Mouse (Mus musculus) neural tube, embryonic 15.5 days (tissue): ENCODE results near the gene Abhd12b. TPM values are rescaled to one million over a fixed set of nuclear protein-coding genes. Genes with fewer than 3 reads are reported as not detected.

Source experiments
- ATAC-seq: fragments of 200-750 bp; cut with Nextera tagmentation; 2 replicates; pipeline ENCODE4 v1.8.0; 2017; ENCODE audit warnings: mild to moderate bottlenecking, moderate TSS enrichment, moderate library complexity; ENCODE audit not compliant: low FRiP score
- H3K27ac ChIP-seq: fragments of 300-500 bp; sonication (generic); replicated peaks from 2 replicates; pipeline ENCODE4 v1.5.1; 2015; ENCODE audit warnings: mild to moderate bottlenecking, inconsistent platforms
- H3K27me3 ChIP-seq: fragments of 300-500 bp; sonication (generic); replicated peaks from 2 replicates; pipeline ENCODE4 v1.6.1; 2015; ENCODE audit warnings: inconsistent platforms
- H3K36me3 ChIP-seq: fragments of 300-500 bp; sonication (generic); 2 replicates; pipeline ENCODE4 v1.6.1; 2015; ENCODE audit warnings: inconsistent platforms
- H3K4me1 ChIP-seq: fragments of 300-500 bp; sonication (generic); 2 replicates; pipeline ENCODE4 v1.6.1; 2015; ENCODE audit warnings: inconsistent platforms
- H3K4me2 ChIP-seq: fragments of 300-500 bp; sonication (generic); 2 replicates; pipeline ENCODE4 v1.6.1; 2015; ENCODE audit warnings: inconsistent platforms, mild to moderate bottlenecking, moderate library complexity
- H3K4me3 ChIP-seq: fragments of 300-500 bp; sonication (generic); replicated peaks from 2 replicates; pipeline ENCODE4 v1.5.1; 2015; ENCODE audit warnings: mild to moderate bottlenecking, inconsistent platforms
- H3K9ac ChIP-seq: fragments of 300-500 bp; sonication (generic); replicated peaks from 2 replicates; pipeline ENCODE4 v1.6.1; 2015; ENCODE audit warnings: mild to moderate bottlenecking, inconsistent platforms
- H3K9me3 ChIP-seq: fragments of 300-500 bp; sonication (generic); replicated peaks from 2 replicates; pipeline ENCODE4 v1.6.1; 2016; ENCODE audit warnings: inconsistent platforms
- WGBS: fragments of 180-500 bp; shearing (Covaris S2); methylation state at CpG from one replicate; pipeline ENCODE4 v1.1.7; 2015; ENCODE audit warnings: mixed read lengths; 5-methylcytosine and 5-hydroxymethylcytosine counted together
- polyA plus RNA-seq: library from polyadenylated mRNA; unstranded; fragments of >200 nt; fragmentation: Nextera tagmentation; extraction: Ambion mirVana; gene quantifications from 2 replicates; pipeline ENCODE4 v1.2.1, GENCODE M21; 2015

Abhd12b gene
- polyA plus RNA-seq, 1 experiment from 2014 or later: 0.20 TPM

DNA sequence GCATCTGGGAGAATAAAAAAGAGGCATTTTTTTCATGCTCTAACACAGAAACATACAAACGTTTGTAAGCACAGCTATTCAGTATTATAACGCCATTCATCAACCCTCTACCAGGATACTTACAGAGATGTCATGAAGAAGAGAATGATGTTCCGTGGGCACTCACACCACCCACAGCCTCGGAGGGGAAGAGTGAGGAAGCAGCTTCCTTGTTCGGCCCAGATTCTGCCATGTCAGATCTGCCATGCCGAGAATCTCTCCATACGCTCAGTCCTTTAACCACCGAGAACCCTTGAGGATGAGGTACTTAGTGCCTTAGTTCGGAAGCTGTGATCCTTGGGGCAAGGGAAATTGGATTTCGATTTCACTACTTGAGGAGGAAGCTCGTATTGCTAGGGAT is 40.6 kb upstream of the Abhd12b start, which contains the start of gene Nin:
TSS of gene Nin (minus strand) at position 367 of the 400 bp plus-strand sequence.
- no peaks in the 10 kb centered on the region for H3K27me3 ChIP-seq
- peak within 1 kb of the TSS; percentile 86 for H3K4me2 ChIP-seq
- ATAC-seq: no peak
- no peak within 1 kb of the TSS for H3K9ac ChIP-seq
- no peaks in the 10 kb centered on the region for H3K9me3 ChIP-seq
- peak within 1 kb of the TSS; percentile 84; the same call in 1 of the 2 replicates for H3K4me3 ChIP-seq
- H3K4me1 ChIP-seq: peaks cover 33% of the 10 kb centered on the region
- H3K36me3 ChIP-seq: no peaks in the 10 kb centered on the region
- no peak within 1 kb of the TSS for H3K27ac ChIP-seq
- 60% methylated on average over 11 of the region's 11 CpGs for WGBS

DNA sequence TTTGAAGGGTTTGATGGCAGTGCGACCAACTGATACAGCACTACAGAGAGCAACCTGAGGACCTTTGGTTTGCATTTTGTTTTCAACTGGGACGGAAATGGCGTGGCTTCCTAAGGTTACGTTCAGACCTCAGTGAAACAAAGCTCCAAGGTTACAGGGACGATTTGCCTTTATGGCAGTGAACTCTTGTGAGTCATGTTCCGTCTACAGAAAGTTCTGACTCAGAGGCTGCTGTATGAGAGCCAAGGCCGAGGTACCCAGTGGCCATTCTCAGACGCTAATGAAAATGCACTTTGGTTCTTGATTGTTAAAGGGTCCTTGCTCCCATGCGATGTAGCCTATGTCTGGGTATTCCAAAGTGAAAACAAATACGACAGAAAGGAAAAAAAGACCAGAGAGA is 36.8 kb upstream of the Abhd12b start:
- Histone ChIP-seq H3K4me2 (no peak overlapping the region), H3K9me3 (no peaks in the 10 kb centered on the region), H3K4me3 (no peak overlapping the region), H3K27ac (no peak overlapping the region), H3K36me3 (no peaks in the 10 kb centered on the region), H3K4me1 (peaks cover 3% of the 10 kb centered on the region; the same call in 1 of the 2 replicates), H3K27me3 (no peaks in the 10 kb centered on the region), H3K9ac (no peak overlapping the region)
- ATAC-seq: no peak
- 94% methylated on average over 10 of the region's 10 CpGs for WGBS

DNA sequence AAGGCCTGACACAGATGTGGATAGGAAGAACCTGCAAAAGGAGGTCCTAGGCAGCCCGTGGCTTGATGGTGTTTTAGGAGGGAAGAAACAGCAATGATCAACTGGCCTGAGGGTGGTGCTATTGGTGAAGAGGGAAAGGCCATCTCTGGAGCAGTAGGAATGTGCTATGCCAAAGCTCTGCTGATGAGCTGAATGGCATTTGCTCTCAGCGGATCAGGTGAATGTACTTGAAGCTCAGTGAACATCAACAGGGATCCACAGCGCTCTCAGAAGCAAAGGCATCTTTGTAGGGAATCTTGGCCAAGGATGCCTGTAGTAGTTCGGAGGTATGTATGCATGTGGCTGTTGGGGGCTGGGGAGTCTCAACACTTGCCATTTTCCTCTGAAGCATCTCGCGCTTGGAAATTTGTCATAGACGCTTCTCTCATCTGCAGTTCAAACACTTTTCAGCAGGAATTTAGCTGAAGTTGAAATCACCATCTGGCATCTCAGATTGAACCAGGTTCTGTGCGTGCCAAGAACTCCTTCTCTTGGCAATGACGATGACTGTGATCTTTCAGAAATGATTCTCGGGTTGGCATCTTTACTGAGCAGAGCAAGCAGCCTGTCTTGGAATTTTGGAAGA is 35.1 kb upstream of the Abhd12b start:
- Histone ChIP-seq H3K4me2 (no peak overlapping the region), H3K27me3 (no peaks in the 10 kb centered on the region), H3K9me3 (no peaks in the 10 kb centered on the region), H3K4me1 (no peaks in the 10 kb centered on the region), H3K9ac (no peak overlapping the region), H3K27ac (no peak overlapping the region), H3K36me3 (no peaks in the 10 kb centered on the region), H3K4me3 (no peak overlapping the region)
- no peak for ATAC-seq
- WGBS: 90% methylated on average over 10 of the region's 10 CpGs

DNA sequence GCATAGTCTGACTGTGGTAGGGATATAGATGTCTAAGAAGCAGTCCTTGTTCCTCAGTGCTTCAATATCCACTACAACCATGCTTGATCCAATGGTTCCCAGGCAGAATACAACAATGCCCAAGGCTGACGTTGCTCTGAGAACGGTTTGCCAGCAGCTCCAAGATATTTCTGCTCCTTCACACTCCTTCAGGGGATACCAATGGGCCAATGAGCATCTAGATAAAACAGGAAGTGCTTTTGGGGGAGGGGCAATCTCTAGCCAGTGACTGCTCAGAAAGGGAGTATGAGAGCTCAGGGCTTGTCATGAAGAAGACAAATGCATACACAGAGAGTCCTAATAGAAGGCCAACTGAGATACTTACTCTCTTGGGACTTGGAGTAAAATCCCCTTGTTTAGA is 34.4 kb upstream of the Abhd12b start:
- no peak overlapping the region for H3K4me3 ChIP-seq
- no peaks in the 10 kb centered on the region for H3K36me3 ChIP-seq
- H3K4me1 ChIP-seq: no peaks in the 10 kb centered on the region
- ATAC-seq: no peak
- 80% methylated on average over 2 of the region's 2 CpGs for WGBS
- H3K27me3 ChIP-seq: no peaks in the 10 kb centered on the region
- H3K4me2 ChIP-seq: no peak overlapping the region
- H3K9ac ChIP-seq: no peak overlapping the region
- H3K27ac ChIP-seq: no peak overlapping the region
- H3K9me3 ChIP-seq: no peaks in the 10 kb centered on the region

DNA sequence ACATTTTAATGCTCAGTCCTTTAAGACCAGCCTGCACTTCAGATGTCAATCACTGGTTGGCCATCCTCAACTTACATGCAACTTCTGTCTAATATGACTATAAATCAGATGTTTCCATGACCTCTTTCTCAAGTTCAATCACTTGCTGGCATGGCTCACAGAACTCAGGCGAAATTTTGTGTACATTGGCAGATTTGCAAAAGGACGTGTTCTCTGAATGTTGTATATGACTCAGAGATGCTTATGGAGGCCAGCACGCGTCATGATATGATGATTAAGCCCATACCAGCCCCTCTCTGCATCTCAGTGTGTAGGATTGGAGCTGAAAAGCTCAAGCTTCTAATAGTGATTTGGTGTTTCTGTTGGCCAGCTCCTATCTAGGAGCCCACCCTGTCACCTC is 27.3 kb upstream of the Abhd12b start:
- no peaks in the 10 kb centered on the region for H3K27me3 ChIP-seq
- no peak overlapping the region for H3K9ac ChIP-seq
- no peak overlapping the region for H3K4me2 ChIP-seq
- H3K4me3 ChIP-seq: no peak overlapping the region
- H3K36me3 ChIP-seq: no peaks in the 10 kb centered on the region
- 94% methylated on average over 4 of the region's 4 CpGs for WGBS
- H3K9me3 ChIP-seq: no peaks in the 10 kb centered on the region
- H3K27ac ChIP-seq: no peak overlapping the region
- peaks cover 10% of the 10 kb centered on the region for H3K4me1 ChIP-seq
- ATAC-seq: no peak

DNA sequence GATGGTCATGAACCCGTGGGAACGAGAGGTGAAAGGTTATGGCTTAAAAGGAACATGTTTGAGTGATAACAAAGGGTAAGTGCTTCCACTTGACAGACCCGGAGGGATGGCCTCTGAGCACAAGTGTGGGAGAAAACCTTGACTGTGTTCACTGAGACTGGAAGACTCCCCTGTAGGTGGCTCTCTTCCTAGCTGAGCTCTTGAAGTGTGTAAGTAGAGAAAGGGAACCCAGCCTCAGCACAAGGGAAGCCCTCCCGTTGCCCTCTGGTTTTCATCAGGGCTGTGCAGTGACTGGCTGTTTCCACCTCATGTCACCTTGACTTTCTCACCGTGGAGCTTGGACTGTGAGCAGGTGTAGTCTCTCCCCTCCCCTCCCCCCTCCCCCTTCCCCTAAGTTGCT is 24.8 kb upstream of the Abhd12b start:
- Histone ChIP-seq H3K9ac (no peak overlapping the region), H3K36me3 (no peaks in the 10 kb centered on the region), H3K27ac (no peak overlapping the region), H3K9me3 (no peaks in the 10 kb centered on the region), H3K4me3 (no peak overlapping the region), H3K4me1 (peaks cover 10% of the 10 kb centered on the region), H3K4me2 (no peak overlapping the region), H3K27me3 (no peaks in the 10 kb centered on the region)
- 59% methylated on average over 5 of the region's 5 CpGs for WGBS
- no peak for ATAC-seq

DNA sequence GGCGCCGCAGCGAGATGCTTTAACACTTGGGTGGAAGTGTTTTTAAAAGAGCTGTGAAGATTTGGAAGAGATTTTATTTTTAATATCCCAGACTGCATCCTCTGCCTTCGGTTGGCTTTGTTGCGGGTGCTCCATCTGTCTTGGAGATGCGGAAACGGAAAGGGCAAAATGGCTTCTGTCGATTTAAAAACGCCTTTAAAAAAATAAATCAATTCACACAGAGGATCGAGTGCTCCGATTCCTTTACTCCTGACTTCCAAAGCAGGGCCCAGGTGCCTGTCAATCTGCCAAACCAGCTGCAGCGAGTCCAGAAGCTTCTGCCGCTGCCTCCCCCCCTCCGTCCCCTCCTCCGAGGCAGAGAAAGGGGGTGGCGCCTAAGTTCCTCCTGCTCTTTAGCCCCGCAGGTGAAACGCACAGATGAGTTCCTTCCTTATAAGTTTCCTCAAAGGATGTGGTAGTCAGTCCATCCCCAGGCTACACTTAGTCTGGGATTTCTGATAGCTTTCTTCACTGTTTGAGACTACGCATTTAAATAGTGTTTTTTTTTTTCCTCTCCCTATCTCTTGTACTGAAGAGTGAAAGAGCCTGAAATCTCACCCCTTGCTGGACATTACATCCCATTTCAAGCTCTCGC is 22.8 kb upstream of the Abhd12b start:
- H3K36me3 ChIP-seq: no peaks in the 10 kb centered on the region
- peak overlapping the region; percentile 60 for H3K27ac ChIP-seq
- H3K27me3 ChIP-seq: no peaks in the 10 kb centered on the region
- peak; percentile 57 for ATAC-seq
- H3K4me1 ChIP-seq: peaks cover 10% of the 10 kb centered on the region
- 26% methylated on average over 20 of the region's 20 CpGs for WGBS
- H3K9me3 ChIP-seq: no peaks in the 10 kb centered on the region
- H3K9ac ChIP-seq: peak overlapping the region; percentile 34
- peak overlapping the region; percentile 55 for H3K4me2 ChIP-seq
- H3K4me3 ChIP-seq: peak overlapping the region; percentile 29

DNA sequence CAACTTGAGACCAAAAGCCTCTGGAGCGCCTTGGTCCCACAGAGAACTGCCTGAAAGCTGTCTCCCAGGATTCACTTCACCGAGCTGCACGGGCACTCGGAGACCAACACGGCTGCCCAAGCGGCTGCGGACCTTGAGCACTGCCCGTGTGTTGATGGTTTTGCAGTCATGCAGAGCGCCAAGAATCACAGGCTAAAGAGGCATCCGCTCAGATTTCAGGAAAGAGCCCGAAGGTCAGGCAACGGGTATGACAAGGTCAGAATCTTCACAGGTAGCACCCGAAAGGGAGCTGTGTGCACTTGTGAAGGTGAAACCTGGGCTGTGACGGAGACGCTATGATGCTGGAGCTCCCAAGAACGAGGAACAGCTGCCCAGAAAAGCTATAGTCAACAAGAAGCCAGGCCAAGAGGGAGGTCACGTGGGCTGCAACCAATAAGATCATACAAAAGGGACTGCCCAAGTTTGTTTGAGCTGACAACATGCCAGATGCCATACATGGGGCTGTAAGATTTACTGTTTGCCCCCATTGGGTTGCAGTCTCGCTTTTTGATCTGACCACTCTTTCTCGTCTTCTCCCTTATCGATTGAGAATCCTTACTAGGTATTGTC is 19.2 kb upstream of the Abhd12b start:
- Histone ChIP-seq H3K27me3 (no peaks in the 10 kb centered on the region), H3K27ac (no peak overlapping the region), H3K4me3 (no peak overlapping the region), H3K36me3 (no peaks in the 10 kb centered on the region), H3K9me3 (no peaks in the 10 kb centered on the region), H3K4me1 (peaks cover 14% of the 10 kb centered on the region), H3K4me2 (no peak overlapping the region), H3K9ac (no peak overlapping the region)
- 88% methylated on average over 20 of the region's 20 CpGs for WGBS
- ATAC-seq: no peak

DNA sequence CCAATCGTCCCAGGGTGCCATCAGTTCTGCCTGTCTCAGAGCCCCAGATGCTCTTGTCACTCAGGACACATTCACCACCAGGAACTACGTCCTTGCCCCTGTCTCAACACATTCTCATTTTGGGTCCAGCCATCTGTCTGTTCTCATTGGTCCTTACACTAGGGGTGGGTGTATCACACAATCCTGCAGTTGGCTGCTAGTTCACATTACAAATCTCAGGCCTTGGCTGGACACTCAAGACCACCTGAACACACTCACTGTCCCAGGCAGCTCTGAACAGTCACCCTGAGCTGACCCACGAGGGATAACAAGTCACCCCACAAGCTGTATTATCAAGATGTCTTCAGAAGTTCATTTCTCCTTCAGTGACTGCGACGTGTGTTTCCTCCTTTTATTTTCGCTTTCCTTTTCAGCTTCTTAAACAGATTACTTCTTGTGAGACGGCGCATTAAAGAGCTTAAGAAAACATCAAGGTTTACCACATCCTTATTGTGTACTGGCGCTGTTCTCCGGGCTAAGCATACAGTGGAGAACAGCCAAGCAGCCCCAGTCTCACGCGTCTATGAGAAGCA is 17.7 kb upstream of the Abhd12b start:
- Histone ChIP-seq H3K4me2 (no peak overlapping the region), H3K27ac (no peak overlapping the region), H3K27me3 (no peaks in the 10 kb centered on the region), H3K36me3 (no peaks in the 10 kb centered on the region), H3K9me3 (no peaks in the 10 kb centered on the region), H3K4me1 (peaks cover 7% of the 10 kb centered on the region), H3K4me3 (no peak overlapping the region), H3K9ac (no peak overlapping the region)
- WGBS: 35% methylated on average over 12 of the region's 12 CpGs
- no peak for ATAC-seq

DNA sequence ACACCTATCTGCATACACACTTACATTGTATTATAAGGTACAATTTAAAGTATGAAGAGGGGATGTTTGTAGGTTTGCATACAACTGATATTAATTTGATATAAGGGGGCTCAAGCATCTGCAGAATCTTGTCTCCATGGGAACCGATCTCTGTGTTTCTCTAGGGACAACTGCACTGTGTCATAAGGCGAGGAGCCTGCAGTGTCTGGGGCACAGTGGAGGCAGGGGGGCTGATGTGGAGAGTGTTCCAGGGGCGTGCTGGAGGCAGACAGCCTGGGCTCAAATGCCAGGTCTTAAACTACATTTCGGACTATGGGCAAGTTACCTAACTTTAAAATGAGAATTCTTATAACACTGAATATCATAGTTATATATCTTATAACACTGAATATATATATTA is 16.8 kb upstream of the Abhd12b start:
- H3K27ac ChIP-seq: no peak overlapping the region
- ATAC-seq: no peak
- H3K9me3 ChIP-seq: no peaks in the 10 kb centered on the region
- no peaks in the 10 kb centered on the region for H3K36me3 ChIP-seq
- H3K4me3 ChIP-seq: no peak overlapping the region
- no peaks in the 10 kb centered on the region for H3K27me3 ChIP-seq
- 61% methylated on average over 4 of the region's 4 CpGs for whole genome bisulfite sequencing
- H3K4me2 ChIP-seq: no peak overlapping the region
- H3K9ac ChIP-seq: no peak overlapping the region
- H3K4me1 ChIP-seq: peaks cover 4% of the 10 kb centered on the region; the same call in 1 of the 2 replicates

DNA sequence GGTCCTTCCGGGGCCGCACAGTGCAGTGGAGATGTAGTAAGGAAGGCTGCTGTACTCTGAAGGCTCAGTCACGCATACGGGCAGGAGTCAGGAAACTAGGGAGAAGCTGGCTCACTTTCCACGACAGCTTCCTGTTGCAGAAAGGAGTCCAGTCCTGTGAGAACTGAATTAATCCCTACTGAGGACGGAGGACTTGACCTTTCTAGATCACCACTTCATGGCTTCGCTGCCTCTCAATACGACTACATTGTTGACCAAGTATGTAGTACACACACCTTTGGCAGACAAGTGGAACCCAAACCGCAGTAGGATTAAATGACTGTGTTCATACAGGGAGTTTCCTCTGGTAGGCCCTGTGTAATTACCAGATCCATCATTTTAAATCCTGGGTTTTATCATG is 16.3 kb upstream of the Abhd12b start:
- no peak for ATAC-seq
- no peaks in the 10 kb centered on the region for H3K9me3 ChIP-seq
- H3K36me3 ChIP-seq: no peaks in the 10 kb centered on the region
- no peak overlapping the region for H3K27ac ChIP-seq
- H3K27me3 ChIP-seq: no peaks in the 10 kb centered on the region
- no peak overlapping the region for H3K4me3 ChIP-seq
- H3K4me1 ChIP-seq: peaks cover 4% of the 10 kb centered on the region; the same call in 1 of the 2 replicates
- H3K4me2 ChIP-seq: no peak overlapping the region
- no peak overlapping the region for H3K9ac ChIP-seq
- WGBS: 84% methylated on average over 9 of the region's 9 CpGs

DNA sequence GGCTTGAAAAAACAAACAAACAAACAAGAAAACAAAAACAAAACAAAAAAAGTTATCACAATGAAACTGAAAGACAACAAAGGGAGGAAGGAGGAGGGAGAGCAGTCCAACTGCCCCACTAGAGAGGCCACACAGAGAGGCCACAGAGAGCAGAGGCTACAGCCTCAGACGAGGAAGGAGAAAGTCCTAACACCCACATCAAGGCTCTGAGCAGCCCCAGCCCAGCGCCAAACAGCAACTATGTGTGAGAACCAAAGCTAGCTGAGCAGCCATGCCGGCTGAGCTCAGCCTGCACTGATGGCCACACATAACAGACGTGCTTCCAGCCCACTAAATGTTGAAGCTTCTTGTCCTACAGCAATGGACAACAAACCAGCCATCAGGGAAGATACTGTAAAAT is 14.1 kb upstream of the Abhd12b start:
- no peak overlapping the region for H3K4me3 ChIP-seq
- H3K9me3 ChIP-seq: no peaks in the 10 kb centered on the region
- no peak overlapping the region for H3K4me2 ChIP-seq
- ATAC-seq: no peak
- no peak overlapping the region for H3K27ac ChIP-seq
- 79% methylated on average over 4 of the region's 4 CpGs for WGBS
- no peaks in the 10 kb centered on the region for H3K36me3 ChIP-seq
- peaks cover 8% of the 10 kb centered on the region; the same call in 1 of the 2 replicates for H3K4me1 ChIP-seq
- H3K27me3 ChIP-seq: no peaks in the 10 kb centered on the region
- H3K9ac ChIP-seq: no peak overlapping the region
